Mouse (Mus musculus): ENCODE data around the gene Ugt1a8. TPM values are rescaled to one million over a fixed set of nuclear protein-coding genes. Genes with fewer than 3 reads are reported as not detected.
A peak's percentile ranks its signal among the peaks of the same experiment; 100 is the strongest.

Gene Ugt1a8
- total and polyA plus RNA-seq, 3 experiments, result not detected

DNA sequence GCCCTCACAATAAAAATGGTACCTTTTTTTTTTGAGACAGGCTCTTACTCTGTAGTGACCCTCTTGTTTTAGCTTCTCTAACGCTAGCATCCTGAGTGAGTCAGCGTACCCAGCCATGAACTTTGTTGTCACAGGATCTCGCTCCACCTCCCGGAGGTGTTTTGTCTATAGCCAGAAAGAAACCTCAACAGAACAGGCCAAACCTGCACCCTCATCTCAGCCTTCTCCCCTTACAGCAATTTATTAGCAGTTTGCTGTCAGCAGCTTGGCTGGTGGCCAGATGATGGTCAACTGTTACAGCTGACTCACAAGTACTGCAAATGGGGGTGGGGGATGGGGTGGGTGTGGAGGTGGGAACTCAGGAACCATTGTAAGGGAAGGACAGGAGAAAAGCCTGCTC, 174.6 kb downstream of the Ugt1a8 start:
- Histone ChIP-seq H3K79me2 (ENCODE audit: control insufficient read depth, insufficient read depth, low read length, poor library complexity) (no peaks in the 10 kb centered on the region), H3K27ac (ENCODE audit: control insufficient read depth, low read depth, low read length) (peak overlapping the region; percentile 31), H3K4me3 (ENCODE audit: control insufficient read depth in 1 of 2, insufficient read depth in 1 of 2, low read depth in 2 of 2, low read length in 2 of 2) (no peak overlapping the region), H3K9me3 (replicated peaks; ENCODE audit: insufficient read depth, low read length) (no peaks in the 10 kb centered on the region), H3K27me3 (ENCODE audit: control insufficient read depth in 1 of 2, insufficient read depth in 2 of 2, low read length in 2 of 2) (no peaks in the 10 kb centered on the region), H3K9ac (ENCODE audit: control insufficient read depth, low read depth, low read length, poor library complexity, severe bottlenecking) (no peak overlapping the region), H3K4me1 (ENCODE audit: control insufficient read depth in 1 of 2, insufficient read depth in 2 of 2, low read length in 2 of 2) (peaks cover 7 to 17% of the 10 kb centered on the region in 2 experiments), H3K36me3 (ENCODE audit: control insufficient read depth in 1 of 2, insufficient read depth in 2 of 2, low read length in 2 of 2) (peaks cover 14 to 24% of the 10 kb centered on the region in 2 experiments)
- peak; percentile 94 for DNase-seq (ENCODE audit: low read depth, low spot score)
- TF ChIP-seq EP300 (IDR thresholded peaks at IDR 0.05; ENCODE audit: low read depth in 1 of 2, low read length in 2 of 2) (peak; percentile 51 to 79), NELFE (IDR thresholded peaks at IDR 0.05; ENCODE audit: low read depth, low read length) (0 out of 2 replicates have a peak, but pooled peaks have one; percentile 2), GABPA (IDR thresholded peaks at IDR 0.05; ENCODE audit: low read depth, low read length) (no peak), POLR2AphosphoS2 (IDR thresholded peaks at IDR 0.05; ENCODE audit: low read length) (peak; percentile 79), E2F4 (IDR thresholded peaks at IDR 0.05; ENCODE audit: borderline replicate concordance, low read depth, low read length) (no peak), KAT2A (conservative IDR thresholded peaks at IDR 0.05; ENCODE audit: low read depth, low read length) (no peak), TBP (IDR thresholded peaks at IDR 0.05; ENCODE audit: low read depth, low read length) (peak; percentile 31; the same call in 1 of the 2 replicates), CHD1 (IDR thresholded peaks at IDR 0.05; ENCODE audit: low read depth, low read length) (no peak), CTCF (IDR thresholded peaks at IDR 0.05 in 2 of 3, conservative IDR thresholded peaks at IDR 0.05 in 1 of 3; ENCODE audit: control insufficient read depth in 1 of 3, insufficient read depth in 1 of 3, low read depth in 2 of 3, low read length in 3 of 3, poor library complexity in 1 of 3, severe bottlenecking in 1 of 3) (no peak), ZC3H11A (IDR thresholded peaks at IDR 0.05; ENCODE audit: low read depth, low read length) (0 out of 2 replicates have a peak, but pooled peaks have one; percentile 18), GATA1 (IDR thresholded peaks at IDR 0.05; ENCODE audit: low read depth, low read length) (no peak), SIN3A (IDR thresholded peaks at IDR 0.05; ENCODE audit: low read length) (peak; percentile 53; the same call in 1 of the 2 replicates), TCF12 (IDR thresholded peaks at IDR 0.05; ENCODE audit: low read depth, low read length) (0 out of 2 replicates have a peak, but pooled peaks have one; percentile 23), POLR2A (IDR thresholded peaks at IDR 0.05; ENCODE audit: control insufficient read depth in 1 of 2, insufficient read depth in 1 of 2, low read depth in 1 of 2, low read length in 2 of 2, poor library complexity in 1 of 2) (peak in 1 of 2 experiments; percentile 59; a peak in 2 of 4 replicates), MYB (IDR thresholded peaks at IDR 0.05; ENCODE audit: low read depth, low read length) (peak; percentile 53; the same call in 1 of the 2 replicates), ETS1 (IDR thresholded peaks at IDR 0.05; ENCODE audit: low read depth, low read length) (peak; percentile 96), ZNF384 (IDR thresholded peaks at IDR 0.05; ENCODE audit: low read depth, low read length) (no peak), BHLHE40 (IDR thresholded peaks at IDR 0.05; ENCODE audit: borderline replicate concordance, low read depth, low read length) (no peak), ELF1 (IDR thresholded peaks at IDR 0.05; ENCODE audit: low read depth, low read length) (no peak), HCFC1 (IDR thresholded peaks at IDR 0.05; ENCODE audit: low read depth, low read length) (0 out of 2 replicates have a peak, but pooled peaks have one; percentile 23), MAZ (IDR thresholded peaks at IDR 0.05; ENCODE audit: low read depth, low read length) (no peak), CHD2 (IDR thresholded peaks at IDR 0.05; ENCODE audit: low read length) (peak; percentile 58; the same call in 1 of the 2 replicates)

Measured in MEL (cell line).